Mouse (Mus musculus) thymus, postnatal 14 days (tissue): ENCODE data around the gene Syk.

Experiments used
- DNase-seq: peaks from one replicate; pipeline ENCODE4 v3.0.0; 2021

Gene Syk

GRCm38 (mm10) chr13:52654830-52655308, 71.9 kb downstream of the Syk start:
- DNase-seq, result no peak

GRCm38 (mm10) chr13:52657966-52658365, 75.0 kb downstream of the Syk start:
- DNase-seq, result no peak

- peak; percentile 75 for DNase-seq
Measured at GRCm38 (mm10) chr13:52658477-52658876, 75.5 kb downstream of the Syk start.

GRCm38 (mm10) chr13:52659171-52659665, 76.2 kb downstream of the Syk start:
- DNase-seq, result no peak

- peak; percentile 21 for DNase-seq
Measured at GRCm38 (mm10) chr13:52669889-52670288, 86.9 kb downstream of the Syk start.

GRCm38 (mm10) chr13:52673272-52673671, 90.3 kb downstream of the Syk start:
- DNase-seq, result no peak

- DNase-seq, result no peak
Measured at GRCm38 (mm10) chr13:52673856-52674255, 90.9 kb downstream of the Syk start.

- DNase-seq, result no peak
Measured at GRCm38 (mm10) chr13:52674839-52675238, 91.9 kb downstream of the Syk start.

- DNase-seq, result no peak
Measured at GRCm38 (mm10) chr13:52675526-52676294, 92.7 kb downstream of the Syk start.

- DNase-seq, result no peak
Measured at GRCm38 (mm10) chr13:52676671-52677445, 93.9 kb downstream of the Syk start.

- DNase-seq, result no peak
Measured at GRCm38 (mm10) chr13:52679906-52680305, 96.9 kb downstream of the Syk start.

GRCm38 (mm10) chr13:52682107-52682506, 99.1 kb downstream of the Syk start:
- peak; percentile 15 for DNase-seq

GRCm38 (mm10) chr13:52690425-52690824, 107.5 kb downstream of the Syk start:
- no peak for DNase-seq

GRCm38 (mm10) chr13:52692311-52692710, 109.3 kb downstream of the Syk start:
- DNase-seq, result no peak

- no peak for DNase-seq
Measured at GRCm38 (mm10) chr13:52694857-52695256, 111.9 kb downstream of the Syk start.
